Mouse (Mus musculus): ENCODE data around the gene Rab20.
"Not testable (repeated sequence)": the region's sequence is repeated elsewhere in the genome, so short reads cannot be mapped to it uniquely, and the experiment has no call there.

The Rab20 gene

GRCm38 (mm10) chr8:11477811-11478761 is at the start of gene Rab20:
TSS of gene Rab20 (minus strand) at chr8:11478710.
- DNase-seq (ENCODE audit: low spot score) = peak; percentile 69

GRCm38 (mm10) chr8:11523331-11523730 is 44.8 kb upstream of the Rab20 start:
- no peak for DNase-seq (ENCODE audit: low spot score)

DNA sequence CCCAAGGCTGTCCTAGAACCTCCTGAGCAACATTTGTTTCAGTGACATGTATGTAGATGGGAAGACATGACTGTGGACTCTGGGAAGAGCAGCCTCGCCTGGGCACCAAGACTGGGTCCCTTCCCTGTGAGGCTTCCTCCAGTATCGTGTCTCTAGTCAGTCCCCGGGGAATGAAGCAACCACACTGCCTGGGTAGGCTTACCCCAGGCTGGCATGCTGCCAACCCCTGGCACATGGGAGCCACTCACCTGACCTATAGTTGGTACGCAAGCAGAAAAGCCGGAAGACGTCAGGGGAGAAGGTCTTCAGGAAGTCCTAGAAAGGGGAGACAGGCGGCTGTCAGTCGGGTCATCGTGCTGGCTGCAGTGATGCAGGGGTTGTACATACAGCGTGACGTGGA is 40.2 kb upstream of the Rab20 start:
- no peak for DNase-seq (ENCODE audit: low spot score)

DNA sequence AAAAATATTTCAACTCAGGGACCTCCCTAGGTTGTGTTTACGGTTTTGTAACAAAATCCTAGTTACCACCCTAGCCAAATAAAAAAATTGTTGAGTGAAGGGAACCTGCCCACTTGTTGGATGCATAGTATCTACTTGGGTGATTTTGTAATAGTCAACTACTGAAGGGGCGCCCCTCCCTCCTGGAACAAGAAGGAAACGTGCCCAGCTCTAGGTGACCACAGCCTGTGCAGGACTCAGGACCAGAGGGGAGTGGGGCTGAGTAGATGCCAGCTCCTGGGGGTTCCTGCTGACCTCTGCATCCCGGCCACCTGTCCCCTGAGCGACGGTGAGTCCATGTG is 39.5 kb upstream of the Rab20 start:
- DNase-seq (ENCODE audit: low spot score) = no peak

GRCm38 (mm10) chr8:11517366-11518055 is 39.0 kb upstream of the Rab20 start:
- no peak for DNase-seq (ENCODE audit: low spot score)

- DNase-seq (ENCODE audit: low spot score) = no peak
Measured at GRCm38 (mm10) chr8:11516292-11516691, 37.8 kb upstream of the Rab20 start.

- no peak for DNase-seq (ENCODE audit: low spot score)
Measured at GRCm38 (mm10) chr8:11513247-11513646, 34.7 kb upstream of the Rab20 start.

DNA sequence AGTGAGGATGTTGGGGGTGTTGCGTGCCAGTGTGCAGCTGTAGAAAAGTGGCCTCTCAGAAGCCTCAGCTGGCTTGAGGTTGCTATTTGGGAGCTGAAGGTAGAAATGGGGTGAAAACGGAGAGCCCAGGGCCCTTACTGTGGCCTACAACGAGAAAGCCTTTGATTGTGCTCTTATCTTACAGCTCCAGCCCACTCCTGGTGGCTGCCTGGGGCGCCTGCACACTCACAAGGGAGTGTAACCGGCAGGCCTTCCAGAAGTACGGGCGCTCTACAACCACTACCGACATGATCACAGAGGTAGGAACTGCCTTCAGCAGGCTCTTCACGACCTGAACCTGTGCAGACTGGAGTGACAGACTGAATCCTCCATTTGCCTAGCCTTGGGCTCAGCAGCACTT is 34.2 kb upstream of the Rab20 start:
- DNase-seq (ENCODE audit: low spot score) = no peak

DNA sequence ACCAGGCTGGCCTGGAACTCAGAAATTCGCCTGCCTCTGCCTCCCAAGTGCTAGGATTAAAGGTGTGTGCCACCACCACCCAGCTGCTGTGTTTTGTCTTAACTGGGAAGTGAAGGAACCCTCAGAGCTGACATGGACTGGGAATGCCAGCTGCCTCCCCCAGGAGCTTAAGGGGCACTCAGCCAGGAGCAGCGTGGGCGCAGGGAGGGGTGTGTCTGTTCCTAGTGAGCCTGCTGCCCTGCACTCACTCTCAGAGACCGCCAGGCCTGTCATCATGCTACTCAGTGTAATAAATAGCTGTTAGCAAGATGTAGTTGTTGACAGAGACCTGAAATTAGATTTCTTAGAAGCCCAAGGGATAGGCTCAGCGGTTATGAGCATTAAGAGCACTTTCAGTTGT is 32.5 kb upstream of the Rab20 start:
- DNase-seq (ENCODE audit: low spot score) = no peak

DNA sequence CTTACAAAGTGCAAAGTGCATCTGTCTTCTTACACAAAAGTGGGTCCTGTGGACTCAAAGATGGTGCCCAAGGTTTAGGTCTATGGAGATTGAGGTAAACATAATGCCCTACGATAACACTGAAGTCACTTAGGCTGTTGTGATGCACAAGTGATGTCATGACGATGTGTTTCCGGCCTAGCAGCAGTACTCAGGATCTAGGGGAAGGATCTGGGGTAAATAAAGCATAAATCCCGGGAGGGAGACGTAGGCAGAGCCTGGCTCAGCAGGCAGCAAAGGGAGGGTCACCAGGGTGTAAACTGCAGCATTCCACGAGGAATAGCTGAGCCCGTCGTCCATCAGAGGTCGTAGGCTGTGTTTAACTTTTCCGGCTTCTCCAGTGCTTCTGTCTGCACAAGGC is 30.4 kb upstream of the Rab20 start:
- no peak for DNase-seq (ENCODE audit: low spot score)

DNA sequence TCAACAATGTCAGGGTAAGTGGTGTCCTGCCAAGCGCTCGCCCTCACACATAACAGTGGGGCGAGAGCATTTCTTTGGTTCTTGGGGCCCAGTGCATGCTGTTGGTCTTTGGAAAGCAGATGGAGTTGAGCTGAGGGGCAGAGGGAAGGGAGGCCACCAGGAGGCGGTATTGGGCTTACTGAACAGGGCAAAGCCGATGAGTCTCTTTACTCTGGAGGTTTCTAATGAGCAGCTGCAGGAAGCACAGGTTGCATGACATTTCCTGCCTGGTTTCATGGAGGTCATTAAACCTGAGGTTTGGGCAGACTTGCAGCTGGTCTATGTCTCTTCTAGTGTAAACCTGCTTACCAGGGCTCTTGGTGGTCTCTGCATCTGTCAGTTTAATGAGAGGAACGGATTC is 28.3 kb upstream of the Rab20 start:
- peak; percentile 44 for DNase-seq (ENCODE audit: low spot score)

- no peak for DNase-seq (ENCODE audit: low spot score)
Measured at GRCm38 (mm10) chr8:11506074-11506473, 27.6 kb upstream of the Rab20 start.

- DNase-seq (ENCODE audit: low spot score) = no peak
Measured at GRCm38 (mm10) chr8:11503476-11504232, 25.1 kb upstream of the Rab20 start.

GRCm38 (mm10) chr8:11498786-11499485 is 20.4 kb upstream of the Rab20 start:
- DNase-seq (ENCODE audit: low spot score) = no peak

DNA sequence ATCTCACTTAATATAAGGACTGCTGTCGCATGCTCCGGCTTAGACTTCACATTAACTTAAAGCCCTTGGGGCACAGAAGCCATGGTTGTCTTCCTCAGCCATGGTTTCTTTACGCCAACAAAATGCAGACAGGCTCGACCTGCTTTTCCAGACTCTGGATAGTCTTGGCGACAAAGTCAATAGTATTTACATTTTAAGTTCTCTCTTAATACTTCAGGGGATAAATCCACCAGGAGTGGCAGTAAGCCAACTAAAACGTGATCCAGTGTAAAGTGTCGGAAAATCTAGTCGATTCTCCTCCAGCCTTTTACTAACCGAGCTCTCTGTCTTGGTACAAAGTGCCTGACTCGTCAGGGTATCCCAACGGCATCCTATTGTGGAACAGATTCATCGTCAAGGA is 19.8 kb upstream of the Rab20 start:
- no peak for DNase-seq (ENCODE audit: low spot score)

DNA sequence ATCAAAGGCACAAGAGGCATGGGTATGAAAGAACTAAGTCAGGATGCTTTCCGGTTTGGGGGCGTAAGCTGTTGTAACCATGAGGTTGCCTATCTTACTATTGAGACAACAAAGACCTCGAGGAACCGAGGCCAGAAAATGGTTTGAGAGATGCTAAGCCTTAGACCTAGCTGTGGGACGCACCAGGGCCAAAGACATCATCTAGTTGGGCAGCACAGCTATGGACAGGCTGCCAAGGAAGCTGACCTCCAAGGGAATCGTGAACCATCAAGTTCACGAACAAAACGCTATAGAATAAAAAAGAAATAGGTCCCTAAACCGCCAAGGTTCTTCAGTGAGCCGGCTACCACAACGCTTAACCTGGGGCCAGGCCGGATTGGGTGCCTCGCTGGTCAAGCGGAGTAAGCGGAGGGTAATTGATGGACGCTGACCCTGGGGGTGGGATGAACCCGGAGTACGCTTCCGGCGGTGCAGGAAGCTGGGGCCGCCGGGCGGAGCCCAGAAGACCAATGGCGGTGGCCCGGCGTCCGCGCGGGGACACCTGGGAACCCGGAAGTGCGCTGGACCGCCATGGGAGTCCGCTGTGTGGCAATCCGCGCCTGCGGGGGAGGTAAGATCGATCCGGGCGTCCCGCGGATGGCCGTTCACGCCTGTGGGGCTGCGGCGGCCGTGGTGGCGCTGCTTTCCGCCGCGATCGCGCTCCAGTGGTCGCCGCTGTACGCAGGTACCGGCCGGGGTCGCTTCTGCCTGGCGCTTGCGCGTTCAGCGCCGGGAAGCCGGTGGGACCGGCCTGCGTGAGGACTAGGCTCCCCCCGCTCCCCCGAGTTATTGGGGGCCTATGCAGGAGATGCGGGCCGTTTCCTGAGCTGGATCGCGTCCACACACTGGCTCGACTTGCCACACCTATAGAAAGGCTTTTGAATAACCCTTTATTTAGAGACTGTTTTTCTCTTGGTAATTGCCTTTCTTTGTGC is 18.8 kb upstream of the Rab20 start, which contains the start of gene Naxd:
TSS of gene Naxd (plus strand) at position 490 of the 974 bp plus-strand sequence.
- peak; percentile 90 for DNase-seq (ENCODE audit: low spot score)

DNA sequence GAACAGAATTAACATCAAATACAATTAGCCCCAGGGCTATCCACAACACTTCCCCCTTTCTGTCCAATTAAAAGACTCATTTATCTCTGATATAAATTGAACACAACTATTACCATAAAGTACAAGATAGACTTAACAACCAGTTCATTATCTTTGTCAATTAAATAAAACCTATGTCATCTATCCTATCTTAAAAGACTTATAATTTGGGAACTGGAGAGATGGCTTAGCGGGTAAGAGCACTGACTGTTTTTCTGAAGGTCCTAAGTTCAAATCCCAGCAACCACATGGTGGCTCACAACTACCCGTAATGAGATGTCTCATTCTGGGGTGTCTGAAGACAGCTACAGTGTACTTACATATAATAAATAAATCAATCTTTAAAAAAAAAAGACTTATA is 13.8 kb upstream of the Rab20 start:
- DNase-seq (ENCODE audit: low spot score) = not testable (repeated sequence)

GRCm38 (mm10) chr8:11487229-11487628 is 8.7 kb upstream of the Rab20 start:
- DNase-seq (ENCODE audit: low spot score) = no peak

- DNase-seq (ENCODE audit: low spot score) = peak; percentile 57
Measured at GRCm38 (mm10) chr8:11486142-11486541, 7.6 kb upstream of the Rab20 start.

DNA sequence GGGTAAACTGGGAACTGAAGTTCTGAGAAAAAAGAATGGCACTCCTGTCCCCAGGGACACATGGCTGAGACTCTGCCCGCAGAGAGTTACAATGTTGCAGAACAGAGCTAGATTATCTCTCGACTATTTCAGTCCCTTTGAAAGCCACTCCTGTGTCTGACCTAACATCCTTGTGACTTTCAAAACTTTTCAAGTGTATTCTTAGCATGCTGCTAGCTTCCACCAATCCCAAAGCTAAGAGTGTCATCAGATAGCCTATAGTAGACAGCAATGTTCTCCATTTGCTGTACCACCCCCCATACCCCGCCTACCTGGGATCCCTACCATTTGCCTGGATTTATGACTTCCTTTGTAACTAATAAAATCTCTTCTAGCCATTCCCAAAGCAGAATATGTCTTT is 4.0 kb upstream of the Rab20 start:
- no peak for DNase-seq (ENCODE audit: low spot score)

GRCm38 (mm10) chr8:11481876-11482275 is 3.4 kb upstream of the Rab20 start:
- no peak for DNase-seq (ENCODE audit: low spot score)

Data from ovary, postnatal 36 days (tissue).